Mouse (Mus musculus) stomach, embryonic 15.5 days (tissue): ENCODE measurements at regions not wholly inside any gene's neighbourhood (a gene's known extent, or its start where the extent isn't known, plus 50 kb on each side); places are given as distances from the start of the nearest gene placed in this dataset.

Source experiments
- ATAC-seq: fragments of 200-750 bp; cut with Nextera tagmentation; 2 replicates; pipeline ENCODE4 v1.8.0; 2017; ENCODE audit warnings: low read depth, moderate number of reproducible peaks, moderate TSS enrichment; ENCODE audit not compliant: insufficient read depth, low FRiP score
- H3K27ac ChIP-seq: fragments of 300-500 bp; sonication (generic); 2 replicates; pipeline ENCODE4 v1.5.1; 2015; ENCODE audit warnings: mild to moderate bottlenecking, inconsistent platforms
- H3K27me3 ChIP-seq: fragments of 300-500 bp; sonication (generic); replicated peaks from 2 replicates; pipeline ENCODE4 v1.6.1; 2015; ENCODE audit warnings: inconsistent platforms
- H3K36me3 ChIP-seq: fragments of 300-500 bp; sonication (generic); 2 replicates; pipeline ENCODE4 v1.6.1; 2015; ENCODE audit warnings: inconsistent platforms
- H3K4me1 ChIP-seq: fragments of 300-500 bp; sonication (generic); 2 replicates; pipeline ENCODE4 v1.6.1; 2015; ENCODE audit warnings: inconsistent platforms
- H3K4me2 ChIP-seq: fragments of 300-500 bp; sonication (generic); 2 replicates; pipeline ENCODE4 v1.6.1; 2015; ENCODE audit warnings: mild to moderate bottlenecking, inconsistent platforms
- H3K4me3 ChIP-seq: fragments of 300-500 bp; sonication (generic); replicated peaks from 2 replicates; pipeline ENCODE4 v1.5.1; 2015; ENCODE audit warnings: inconsistent platforms
- H3K9ac ChIP-seq: fragments of 300-500 bp; sonication (generic); 2 replicates; pipeline ENCODE4 v1.6.1; 2015; ENCODE audit warnings: inconsistent platforms
- H3K9me3 ChIP-seq: fragments of 300-500 bp; sonication (generic); 2 replicates; pipeline ENCODE4 v1.6.1; 2016; ENCODE audit warnings: inconsistent platforms
- WGBS: fragments of 180-500 bp; shearing (Covaris S2); methylation state at CpG from one replicate; pipeline ENCODE4 v1.1.7; 2015; 5-methylcytosine and 5-hydroxymethylcytosine counted together

DNA sequence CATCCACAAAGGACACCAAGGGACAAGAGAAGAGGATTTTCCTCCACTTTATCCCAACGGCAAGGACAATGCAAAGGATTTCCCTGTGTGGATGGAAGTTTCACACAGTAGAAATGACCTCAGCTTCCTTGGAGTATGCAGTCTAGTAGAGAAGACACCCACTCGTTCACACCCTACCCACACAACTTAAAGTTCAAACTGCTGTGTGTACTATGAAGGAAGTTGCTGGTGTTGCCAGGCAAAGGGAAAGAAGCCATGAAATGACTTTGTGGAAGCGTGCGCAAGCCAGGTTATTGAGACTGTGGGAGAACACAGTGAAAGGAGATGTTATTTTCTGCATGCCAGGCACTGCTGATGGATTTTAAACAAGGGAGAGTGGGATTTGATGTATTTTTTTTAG lies 527.3 kb downstream of the Zfp536 start:
- H3K27me3 ChIP-seq, result no peaks in the 10 kb centered on the region
- H3K36me3 ChIP-seq, result no peaks in the 10 kb centered on the region
- H3K4me1 ChIP-seq, result no peaks in the 10 kb centered on the region
- H3K9me3 ChIP-seq, result no peaks in the 10 kb centered on the region
- no peak for ATAC-seq
- no peak overlapping the region for H3K9ac ChIP-seq
- H3K27ac ChIP-seq, result no peak overlapping the region
- H3K4me2 ChIP-seq, result no peak overlapping the region
- H3K4me3 ChIP-seq, result no peak overlapping the region
- WGBS, result 85% methylated on average over 4 of the region's 4 CpGs

DNA sequence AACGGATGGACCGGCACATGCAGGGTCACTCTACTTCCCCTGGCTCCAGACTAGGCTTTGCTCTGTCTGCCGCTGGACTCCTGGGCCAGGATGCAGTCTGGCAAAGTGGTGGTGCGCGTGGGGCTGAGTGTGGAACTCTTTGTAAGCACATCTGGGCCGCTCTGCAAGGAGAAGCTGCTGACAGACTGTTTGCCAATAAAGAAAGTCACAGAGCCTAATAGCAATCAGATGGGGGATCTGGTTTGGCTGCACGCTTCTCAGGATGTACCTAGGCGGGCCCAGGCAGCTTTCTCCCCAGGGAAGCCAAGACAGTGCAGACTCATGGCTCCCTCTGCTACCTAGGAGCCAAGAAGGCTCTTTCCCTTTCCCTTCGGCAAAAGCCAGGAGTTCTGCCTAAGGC lies 519.0 kb downstream of the Zfp536 start:
- 76% methylated on average over 9 of the region's 9 CpGs for WGBS
- Histone ChIP-seq H3K9ac (no peak overlapping the region), H3K9me3 (no peaks in the 10 kb centered on the region), H3K27me3 (no peaks in the 10 kb centered on the region), H3K4me1 (0 out of 2 replicates have a peak, but pooled peaks cover 5% of the 10 kb centered on the region), H3K4me3 (no peak overlapping the region), H3K27ac (no peak overlapping the region), H3K4me2 (no peak overlapping the region), H3K36me3 (no peaks in the 10 kb centered on the region)
- no peak for ATAC-seq

DNA sequence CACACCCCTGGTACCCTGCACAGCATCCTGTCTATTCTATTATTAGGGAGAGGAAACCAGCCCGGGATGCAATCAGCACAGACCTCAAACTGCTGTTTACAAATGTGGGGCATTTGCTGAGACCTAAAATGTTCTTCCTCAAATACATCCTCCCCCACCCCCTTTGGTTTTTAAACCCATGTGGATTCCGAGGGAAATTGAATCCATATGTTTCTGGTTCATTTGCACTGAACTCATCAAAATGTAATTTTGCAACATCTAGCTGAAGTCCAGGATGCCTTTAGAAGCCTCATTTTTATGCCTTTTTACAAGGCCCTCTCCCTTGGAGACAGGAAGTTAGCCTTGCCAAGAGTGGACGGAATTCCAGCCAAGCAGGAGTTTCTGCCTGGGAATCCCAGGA lies 517.6 kb downstream of the Zfp536 start:
- 0 out of 2 replicates have a peak, but pooled peaks cover 5% of the 10 kb centered on the region for H3K4me1 ChIP-seq
- H3K27me3 ChIP-seq, result no peaks in the 10 kb centered on the region
- H3K36me3 ChIP-seq, result no peaks in the 10 kb centered on the region
- H3K4me3 ChIP-seq, result no peak overlapping the region
- H3K9me3 ChIP-seq, result no peaks in the 10 kb centered on the region
- no peak overlapping the region for H3K4me2 ChIP-seq
- 25% methylated on average over 3 of the region's 3 CpGs for WGBS
- H3K9ac ChIP-seq, result no peak overlapping the region
- H3K27ac ChIP-seq, result peak overlapping the region; percentile 11; the same call in 1 of the 2 replicates
- no peak for ATAC-seq

DNA sequence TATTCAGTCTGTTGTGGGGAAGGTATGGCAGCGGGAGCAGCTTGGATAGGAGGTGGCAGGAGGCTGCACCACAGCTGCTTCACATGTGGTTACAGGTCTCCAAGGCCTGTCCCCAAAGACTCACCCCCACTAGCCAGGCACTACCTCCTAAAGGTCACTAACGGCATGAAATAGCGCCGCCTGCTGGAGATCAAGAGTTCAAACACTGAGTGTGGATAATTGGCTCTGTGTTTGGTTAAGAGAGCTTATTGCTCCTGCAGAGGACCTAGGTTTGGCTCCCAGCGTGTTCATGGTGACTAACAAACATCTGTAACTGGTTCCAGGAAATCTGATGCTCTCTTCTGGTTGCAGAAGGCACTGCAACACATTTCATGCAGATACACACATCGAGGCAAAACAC lies 514.1 kb downstream of the Zfp536 start:
- Histone ChIP-seq H3K9me3 (no peaks in the 10 kb centered on the region), H3K27me3 (no peaks in the 10 kb centered on the region), H3K27ac (no peak overlapping the region), H3K9ac (no peak overlapping the region), H3K36me3 (no peaks in the 10 kb centered on the region), H3K4me1 (0 out of 2 replicates have a peak, but pooled peaks cover 5% of the 10 kb centered on the region), H3K4me2 (no peak overlapping the region), H3K4me3 (no peak overlapping the region)
- ATAC-seq, result no peak
- 46% methylated on average over 6 of the region's 6 CpGs for WGBS

DNA sequence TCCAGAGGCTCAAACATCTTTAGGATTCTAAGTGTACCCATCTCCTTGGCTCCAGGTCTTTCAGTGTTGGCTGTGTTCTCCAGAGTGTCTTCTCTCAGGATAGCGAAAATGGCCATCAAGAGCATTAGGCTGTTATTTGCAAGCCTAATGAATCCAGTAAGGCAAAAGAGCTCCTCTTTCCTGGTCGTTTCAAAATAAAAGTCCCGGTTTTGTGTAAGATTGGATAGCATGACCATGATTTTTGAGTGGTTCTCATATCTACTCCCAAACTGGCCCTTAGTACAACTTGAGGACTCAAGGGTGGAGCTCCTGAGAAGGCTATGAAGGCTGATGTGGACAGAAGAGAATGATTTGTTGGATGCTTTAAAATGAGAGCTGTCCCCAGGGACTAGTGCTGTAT lies 510.6 kb downstream of the Zfp536 start:
- Histone ChIP-seq H3K27ac (no peak overlapping the region), H3K36me3 (no peaks in the 10 kb centered on the region), H3K4me1 (no peaks in the 10 kb centered on the region), H3K9me3 (no peaks in the 10 kb centered on the region), H3K4me3 (no peak overlapping the region), H3K4me2 (no peak overlapping the region), H3K27me3 (no peaks in the 10 kb centered on the region), H3K9ac (no peak overlapping the region)
- no peak for ATAC-seq
- WGBS, result 38% methylated on average over 3 of the region's 3 CpGs

DNA sequence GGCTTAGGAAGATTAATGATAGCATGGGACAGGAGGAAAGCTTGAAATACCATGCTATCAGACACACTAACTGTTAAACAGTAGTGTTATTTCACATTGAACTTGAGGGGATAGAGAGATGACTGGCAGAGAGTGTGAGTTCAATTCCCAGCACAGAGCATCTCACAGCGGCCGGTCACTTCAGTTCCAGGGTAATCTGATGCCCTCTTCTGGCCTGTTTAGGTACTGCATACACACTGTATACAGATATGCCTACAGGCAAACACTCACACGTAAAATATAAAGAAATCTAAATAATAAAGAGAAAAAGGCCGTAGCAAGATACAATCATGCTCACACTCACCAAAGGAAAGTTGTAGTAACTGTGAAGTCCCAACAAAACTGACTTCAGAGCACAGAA lies 506.0 kb downstream of the Zfp536 start:
- H3K27me3 ChIP-seq, result no peaks in the 10 kb centered on the region
- H3K27ac ChIP-seq, result no peak overlapping the region
- H3K4me3 ChIP-seq, result no peak overlapping the region
- ATAC-seq, result no peak
- no peaks in the 10 kb centered on the region for H3K4me1 ChIP-seq
- WGBS, result 82% methylated on average over 4 of the region's 4 CpGs
- H3K9ac ChIP-seq, result no peak overlapping the region
- no peaks in the 10 kb centered on the region for H3K36me3 ChIP-seq
- no peaks in the 10 kb centered on the region for H3K9me3 ChIP-seq
- no peak overlapping the region for H3K4me2 ChIP-seq

DNA sequence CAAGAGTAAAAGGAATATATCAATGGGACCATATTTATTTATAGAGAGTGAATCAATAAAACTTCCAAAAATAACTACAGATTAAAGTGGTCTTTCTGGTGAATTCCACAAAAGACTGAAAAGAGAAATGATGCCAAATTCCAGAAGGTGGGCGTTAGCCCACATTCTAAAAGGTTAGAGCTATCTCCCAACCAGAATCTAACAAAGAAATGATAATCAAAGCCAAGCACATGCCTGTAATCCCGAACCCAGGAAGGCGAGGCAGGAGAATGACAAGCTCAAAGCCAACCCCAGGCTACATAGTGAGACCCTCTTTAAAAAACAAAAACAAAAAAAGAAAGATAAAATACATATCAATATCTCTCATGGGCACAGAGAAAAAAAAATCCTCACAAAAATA lies 502.6 kb downstream of the Zfp536 start:
- WGBS, result 87% methylated on average over 3 of the region's 3 CpGs
- Histone ChIP-seq H3K9me3 (no peaks in the 10 kb centered on the region), H3K4me2 (no peak overlapping the region), H3K36me3 (no peaks in the 10 kb centered on the region), H3K27me3 (no peaks in the 10 kb centered on the region), H3K9ac (no peak overlapping the region), H3K4me1 (no peaks in the 10 kb centered on the region), H3K4me3 (no peak overlapping the region), H3K27ac (no peak overlapping the region)
- no peak for ATAC-seq

DNA sequence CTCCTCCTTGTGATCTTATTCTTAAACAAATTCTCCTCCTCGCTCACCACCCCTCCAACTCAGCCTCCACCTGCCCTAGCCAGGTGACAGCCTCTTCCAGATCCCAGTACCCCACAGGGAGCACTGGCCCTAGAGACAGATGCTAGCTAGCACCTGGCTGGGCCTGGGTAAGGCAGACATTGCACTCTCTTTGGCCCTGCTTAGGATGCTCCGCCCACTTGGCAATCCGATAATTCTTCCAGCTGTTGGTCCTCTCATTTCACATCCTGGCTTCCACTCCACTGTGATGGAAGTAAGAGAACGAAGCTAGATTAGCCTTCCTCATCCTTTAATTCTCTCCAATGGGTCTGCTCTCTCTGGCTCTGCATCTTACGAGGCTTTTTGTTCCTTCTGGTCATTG lies 483.4 kb downstream of the Zfp536 start:
- Histone ChIP-seq H3K4me2 (no peak overlapping the region), H3K27ac (no peak overlapping the region), H3K27me3 (no peaks in the 10 kb centered on the region), H3K9ac (no peak overlapping the region), H3K4me1 (0 out of 2 replicates have a peak, but pooled peaks cover 10% of the 10 kb centered on the region), H3K36me3 (no peaks in the 10 kb centered on the region), H3K4me3 (no peak overlapping the region), H3K9me3 (no peaks in the 10 kb centered on the region)
- no peak; the same call in 1 of the 2 replicates for ATAC-seq
- WGBS, result 30% methylated on average over 5 of the region's 5 CpGs

DNA sequence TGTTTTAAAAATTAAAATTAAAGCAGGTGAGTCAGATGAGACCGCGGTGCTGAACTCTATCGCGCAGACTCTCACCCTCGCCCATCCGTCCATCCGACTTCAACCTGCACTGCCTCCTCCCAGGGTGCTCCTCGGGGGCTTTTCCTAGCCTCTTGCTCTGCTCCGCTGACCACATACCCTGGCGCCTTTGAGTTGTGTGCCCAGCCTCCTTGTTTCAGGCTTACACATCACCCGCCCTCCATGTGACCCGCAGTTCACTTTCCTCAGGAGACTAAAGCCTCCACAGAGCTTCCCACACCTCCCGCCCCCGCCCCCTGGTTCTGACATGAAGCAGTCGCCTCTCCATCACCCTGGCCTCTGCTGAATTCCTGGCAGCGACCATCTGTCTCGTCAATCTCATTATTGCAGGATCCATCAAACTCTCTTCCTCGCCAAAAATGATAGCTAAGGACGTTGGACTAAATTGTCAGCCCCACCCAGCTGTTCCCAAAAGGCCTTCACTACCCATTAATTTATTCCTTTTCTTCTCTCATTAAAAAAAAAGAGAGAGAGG lies 482.9 kb downstream of the Zfp536 start:
- Histone ChIP-seq H3K4me2 (no peak overlapping the region), H3K9ac (no peak overlapping the region), H3K4me1 (0 out of 2 replicates have a peak, but pooled peaks cover 10% of the 10 kb centered on the region), H3K4me3 (no peak overlapping the region), H3K9me3 (no peaks in the 10 kb centered on the region), H3K36me3 (no peaks in the 10 kb centered on the region), H3K27me3 (no peaks in the 10 kb centered on the region), H3K27ac (no peak overlapping the region)
- no peak for ATAC-seq
- 39% methylated on average over 19 of the region's 19 CpGs for WGBS

DNA sequence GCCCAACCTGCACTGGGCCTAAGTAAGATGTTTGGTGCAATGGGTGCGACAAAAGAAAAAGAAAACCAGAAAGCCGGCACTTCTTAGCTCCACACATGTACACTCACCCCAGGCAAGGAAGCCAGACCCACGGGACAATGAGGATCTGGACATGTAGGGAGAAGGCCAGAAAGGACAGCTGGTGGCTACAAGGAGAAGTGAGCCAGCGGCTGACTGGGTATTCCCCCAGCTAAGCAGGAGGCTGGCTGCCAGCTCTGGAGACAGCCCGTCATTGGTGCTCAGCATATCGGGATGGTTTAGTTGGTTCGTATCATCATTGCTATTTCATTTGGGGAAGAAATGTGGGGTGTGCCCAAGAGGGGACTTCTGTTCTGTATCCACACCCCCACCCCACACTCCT lies 481.7 kb downstream of the Zfp536 start:
- Histone ChIP-seq H3K36me3 (no peaks in the 10 kb centered on the region), H3K4me3 (no peak overlapping the region), H3K9me3 (no peaks in the 10 kb centered on the region), H3K27ac (no peak overlapping the region), H3K27me3 (no peaks in the 10 kb centered on the region), H3K9ac (no peak overlapping the region), H3K4me2 (no peak overlapping the region), H3K4me1 (0 out of 2 replicates have a peak, but pooled peaks cover 10% of the 10 kb centered on the region)
- ATAC-seq, result no peak
- WGBS, result 71% methylated on average over 7 of the region's 7 CpGs

DNA sequence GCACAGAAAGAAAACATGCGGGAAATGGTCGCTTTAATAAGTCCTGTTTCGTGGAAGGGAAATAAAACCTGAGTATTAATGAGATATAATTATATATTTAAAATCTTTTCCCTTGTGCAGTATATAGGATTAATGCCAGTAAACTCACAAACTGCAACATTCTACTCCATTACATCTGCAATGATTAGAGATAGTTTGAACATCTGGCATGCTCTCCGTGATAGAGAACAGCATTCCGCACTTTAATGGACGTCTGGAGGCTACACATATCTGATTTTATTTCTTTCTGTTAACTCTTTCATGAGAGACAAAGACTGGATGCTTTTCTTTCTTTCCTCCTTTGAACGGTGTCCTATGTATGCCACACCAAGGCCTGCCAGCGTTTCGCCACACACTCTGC lies 480.9 kb downstream of the Zfp536 start:
- WGBS, result 63% methylated on average over 9 of the region's 9 CpGs
- H3K36me3 ChIP-seq, result no peaks in the 10 kb centered on the region
- no peaks in the 10 kb centered on the region for H3K9me3 ChIP-seq
- H3K4me1 ChIP-seq, result 0 out of 2 replicates have a peak, but pooled peaks cover 10% of the 10 kb centered on the region
- no peak for ATAC-seq
- no peak overlapping the region for H3K27ac ChIP-seq
- H3K27me3 ChIP-seq, result no peaks in the 10 kb centered on the region
- H3K4me2 ChIP-seq, result no peak overlapping the region
- H3K9ac ChIP-seq, result no peak overlapping the region
- H3K4me3 ChIP-seq, result no peak overlapping the region

DNA sequence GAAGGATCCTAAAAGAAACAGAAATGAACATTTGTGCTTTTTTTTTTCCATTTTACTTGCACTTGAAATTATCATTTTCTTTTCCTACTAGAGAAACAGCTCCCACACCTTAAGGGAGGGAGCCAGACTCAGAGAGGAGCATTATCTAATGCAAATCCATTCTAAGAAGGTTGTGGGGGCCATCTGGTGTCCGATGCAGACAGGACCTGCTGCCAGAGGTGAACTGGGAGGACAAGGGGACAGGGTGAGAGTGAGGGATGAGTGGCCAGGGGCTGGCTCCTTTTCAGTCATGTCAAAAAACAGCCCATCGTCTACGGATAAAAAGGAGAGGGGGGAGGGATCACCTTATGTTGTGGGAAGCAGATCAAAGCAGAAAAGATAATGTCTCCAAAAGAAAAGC lies 474.6 kb downstream of the Zfp536 start:
- ATAC-seq, result no peak
- WGBS, result 45% methylated on average over 3 of the region's 3 CpGs
- H3K9me3 ChIP-seq, result no peaks in the 10 kb centered on the region

DNA sequence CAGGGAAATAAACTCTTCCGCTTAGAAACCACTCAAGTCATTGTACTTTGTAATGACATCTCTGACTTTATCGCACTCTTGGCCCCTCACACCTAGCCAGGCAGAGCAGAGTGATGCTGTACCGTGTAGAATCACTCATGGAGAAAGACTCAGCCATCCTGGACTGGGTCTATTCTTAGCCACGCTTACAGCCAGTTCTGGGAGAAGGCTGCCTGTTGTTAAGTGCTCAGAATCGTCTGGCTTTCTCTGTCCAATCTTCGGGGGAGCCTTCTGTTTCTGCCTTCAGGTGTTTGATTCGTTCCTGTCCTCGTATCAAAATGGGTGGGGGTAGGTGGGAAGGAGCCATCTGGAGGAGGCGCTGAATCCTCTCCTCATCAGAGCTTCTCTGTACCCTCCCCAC lies 468.0 kb downstream of the Zfp536 start:
- no peak for ATAC-seq
- Histone ChIP-seq H3K9me3 (no peaks in the 10 kb centered on the region), H3K4me2 (no peak overlapping the region), H3K36me3 (no peaks in the 10 kb centered on the region), H3K4me3 (no peak overlapping the region), H3K9ac (no peak overlapping the region), H3K27ac (no peak overlapping the region), H3K27me3 (no peaks in the 10 kb centered on the region), H3K4me1 (no peaks in the 10 kb centered on the region)
- WGBS, result 73% methylated on average over 9 of the region's 9 CpGs

More for the DNA sequence above, 474.6 kb downstream of the Zfp536 start:
- no peak overlapping the region for H3K9ac ChIP-seq
- no peaks in the 10 kb centered on the region for H3K4me1 ChIP-seq
- no peak overlapping the region for H3K4me2 ChIP-seq
- H3K36me3 ChIP-seq, result no peaks in the 10 kb centered on the region
- no peaks in the 10 kb centered on the region for H3K27me3 ChIP-seq
- no peak overlapping the region for H3K4me3 ChIP-seq
- no peak overlapping the region for H3K27ac ChIP-seq
